Mouse (Mus musculus) testis, adult 2 months (tissue): ENCODE results near the gene Asap3.

Experiments
- CTCF ChIP-seq: fragments of 200-500 bp; IDR thresholded peaks from 2 replicates; pipeline ENCODE4 v1.5.1; 2012; ENCODE audit warnings: low read depth, mild to moderate bottlenecking, inconsistent platforms, low read length, moderate library complexity; ENCODE audit not compliant: control insufficient read depth, insufficient read depth, insufficient replicate concordance
- POLR2A ChIP-seq: fragments of 200-500 bp; IDR thresholded peaks from 2 replicates; pipeline ENCODE4 v1.6.1; 2012; ENCODE audit warnings: low read depth, mild to moderate bottlenecking, inconsistent platforms, low read length, moderate library complexity; ENCODE audit not compliant: control insufficient read depth

GRCm38 (mm10) chr4:136185375-136185774, 20.8 kb upstream of the Asap3 start:
- TF ChIP-seq CTCF (no peak), POLR2A (no peak)
